Mouse (Mus musculus) frontal cortex, postnatal 36 days (tissue): ENCODE results near the gene Ucma.
A peak's percentile ranks its signal among the peaks of the same experiment; 100 is the strongest.
"Not testable (repeated sequence)": the region's sequence is repeated elsewhere in the genome, so short reads cannot be mapped to it uniquely, and the experiment has no call there.

ENCODE experiments used
- DNase-seq, 2 experiments: peaks; one replicate each; pipeline ENCODE4 v3.0.0; 2022; ENCODE audit warnings: low spot score in 2 of 2

Gene Ucma

GRCm38 (mm10) chr2:4975807-4976206, at the start of gene Ucma:
Gene Ucma (plus strand): TSS chr2:4976122.
- DNase-seq = peak; percentile 17 to 49

DNA sequence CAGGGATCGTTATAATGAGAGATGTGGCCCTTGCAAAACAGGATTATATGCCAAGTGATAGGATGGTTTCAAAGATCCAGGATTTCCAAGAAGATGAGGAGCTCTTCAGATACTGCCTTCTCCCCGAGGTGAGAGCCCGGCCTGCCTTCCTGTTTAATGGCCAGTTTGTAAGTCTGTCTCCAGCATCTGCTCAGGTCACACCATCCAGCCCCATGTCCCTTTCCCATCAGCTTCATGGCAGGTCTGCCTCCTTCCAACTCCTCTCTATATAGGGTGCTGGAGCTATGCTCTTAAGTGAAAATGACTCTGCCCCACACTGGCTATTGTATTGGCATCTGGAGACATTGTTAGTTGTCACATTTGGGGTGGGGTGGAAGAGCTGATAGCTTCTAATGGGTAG, 48.5 kb upstream of the Ucma start:
- DNase-seq = no peak

GRCm38 (mm10) chr2:4929230-4929629, 46.7 kb upstream of the Ucma start:
- DNase-seq = no peak

DNA sequence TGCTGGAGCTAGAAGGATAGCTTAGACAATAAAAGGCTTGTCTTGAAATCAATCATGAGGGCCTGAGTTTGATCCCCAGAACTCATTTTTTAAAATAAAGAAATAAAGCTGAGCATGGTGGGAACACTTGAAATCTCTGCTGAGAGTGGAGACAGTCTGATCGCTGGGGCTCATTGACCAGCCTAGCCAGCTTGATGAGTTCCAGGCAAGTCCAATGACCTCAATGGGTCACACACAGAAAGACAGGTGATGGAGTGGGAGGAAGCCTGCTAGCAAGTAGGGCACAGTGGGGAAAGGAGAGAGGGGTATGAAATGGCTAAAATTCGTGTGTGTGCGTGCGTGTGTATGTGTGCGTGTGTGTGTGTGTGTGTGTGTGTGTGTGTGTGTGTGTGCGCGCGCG, 41.4 kb upstream of the Ucma start:
- no peak for DNase-seq

GRCm38 (mm10) chr2:4937931-4938330, 38.0 kb upstream of the Ucma start:
- DNase-seq = no peak

GRCm38 (mm10) chr2:4940861-4941260, 35.1 kb upstream of the Ucma start:
- no peak for DNase-seq

DNA sequence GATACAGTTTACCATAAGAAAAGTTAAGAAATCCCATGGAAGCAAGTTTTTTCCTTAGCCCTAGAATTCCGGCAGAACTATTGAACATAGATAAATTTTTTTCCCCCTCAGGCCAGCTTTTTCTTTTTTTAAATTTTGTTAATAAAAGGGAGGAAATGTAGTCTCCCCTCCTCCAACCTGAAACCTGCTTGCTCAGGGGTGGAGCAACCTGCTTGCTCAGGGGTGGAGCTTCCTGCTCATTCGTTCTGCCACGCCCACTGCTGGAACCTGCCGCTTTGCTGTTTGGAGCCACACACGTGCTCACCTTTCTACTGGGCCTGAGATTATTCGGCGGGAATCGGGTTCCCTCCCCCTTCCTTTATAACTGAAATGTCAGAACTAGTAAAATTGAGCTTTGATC, 26.2 kb upstream of the Ucma start:
- not testable (repeated sequence) for DNase-seq

- DNase-seq = no peak
Measured at GRCm38 (mm10) chr2:4950986-4951385, 24.9 kb upstream of the Ucma start.

- no peak for DNase-seq
Measured at GRCm38 (mm10) chr2:4954216-4954760, 21.6 kb upstream of the Ucma start.

DNA sequence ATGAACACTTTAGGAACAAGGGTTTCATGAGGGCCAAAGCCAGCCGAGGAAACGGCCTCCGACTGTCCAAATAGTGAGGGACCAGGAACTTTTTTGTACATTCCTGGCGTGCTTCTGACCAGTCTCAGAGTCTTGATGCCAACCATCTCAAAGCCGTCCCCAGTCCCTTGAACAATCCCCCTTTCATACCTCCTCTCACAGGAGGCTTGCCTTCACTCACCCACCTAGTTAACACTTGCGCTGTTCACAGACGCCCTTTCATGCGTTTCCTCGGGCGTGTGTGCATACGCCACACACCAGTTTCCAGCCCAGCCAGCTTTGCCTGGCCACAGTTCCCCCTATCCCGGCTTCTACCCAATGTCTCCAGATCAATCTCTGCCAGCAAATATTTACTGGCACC, 17.9 kb upstream of the Ucma start:
- no peak for DNase-seq

- no peak for DNase-seq
Measured at GRCm38 (mm10) chr2:4967806-4968205, 8.1 kb upstream of the Ucma start.

GRCm38 (mm10) chr2:4969083-4969482, 6.8 kb upstream of the Ucma start:
- DNase-seq = no peak

- DNase-seq = no peak
Measured at GRCm38 (mm10) chr2:4978091-4978490, 2.2 kb downstream of the Ucma start.

- no peak for DNase-seq
Measured at GRCm38 (mm10) chr2:4983987-4984386, 8.1 kb downstream of the Ucma start.

DNA sequence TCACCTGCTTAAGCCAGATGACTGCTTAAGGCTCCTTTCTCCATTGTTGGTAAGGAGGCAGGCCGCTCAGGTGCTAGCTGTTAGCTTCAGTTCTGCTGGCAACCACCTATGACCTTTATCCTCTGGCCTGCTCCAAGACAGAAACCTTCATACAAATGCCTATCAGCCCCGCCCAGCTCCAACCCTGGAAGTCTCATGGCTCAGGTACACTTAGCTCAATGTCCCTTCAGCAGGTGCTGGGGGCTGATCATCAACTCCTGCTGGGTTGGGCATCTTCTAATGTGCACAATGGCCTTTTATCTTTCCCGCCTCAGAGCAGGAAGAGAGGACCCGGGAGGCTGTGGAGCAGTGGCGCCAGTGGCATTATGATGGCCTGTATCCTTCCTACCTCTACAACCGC, 9.1 kb downstream of the Ucma start:
- no peak for DNase-seq

GRCm38 (mm10) chr2:4986798-4987197, 10.9 kb downstream of the Ucma start:
- no peak for DNase-seq

- DNase-seq = no peak
Measured at GRCm38 (mm10) chr2:4987388-4988180, 11.7 kb downstream of the Ucma start.

GRCm38 (mm10) chr2:4988826-4989424, 13.0 kb downstream of the Ucma start:
- DNase-seq = no peak

- peak; percentile 46 to 52 for DNase-seq
Measured at GRCm38 (mm10) chr2:4993584-4993983, 17.7 kb downstream of the Ucma start.

GRCm38 (mm10) chr2:4994436-4994835, 18.5 kb downstream of the Ucma start:
- DNase-seq = no peak

DNA sequence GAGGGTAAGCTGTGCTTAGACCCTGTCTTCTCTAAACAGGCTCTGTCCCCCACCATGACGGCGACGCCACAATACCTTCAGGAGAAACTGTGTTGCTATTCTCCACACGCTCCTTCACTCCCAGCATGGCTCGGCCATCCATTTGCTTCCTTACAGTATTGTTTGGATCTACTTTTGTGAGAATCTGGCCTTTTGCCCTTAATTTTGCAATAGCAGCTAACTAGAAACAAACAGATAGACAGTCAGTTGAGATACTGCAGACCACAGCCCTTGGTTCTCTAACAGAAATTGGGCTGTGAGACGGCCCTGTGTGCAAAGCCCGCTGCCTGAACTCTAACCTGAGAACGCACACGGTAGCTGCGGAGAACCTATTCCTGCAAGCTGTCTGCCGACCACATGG, 19.7 kb downstream of the Ucma start:
- DNase-seq = no peak

- no peak for DNase-seq
Measured at GRCm38 (mm10) chr2:4996421-4996824, 20.5 kb downstream of the Ucma start.

GRCm38 (mm10) chr2:4998905-4999304, 23.0 kb downstream of the Ucma start:
- no peak for DNase-seq
